Mouse (Mus musculus): ENCODE measurements around the gene M6pr. TPM values are rescaled to one million over a fixed set of nuclear protein-coding genes. Genes with fewer than 3 reads are reported as not detected.

Gene M6pr
- polyA plus RNA-seq, 1 experiment = 61.5 TPM

DNA sequence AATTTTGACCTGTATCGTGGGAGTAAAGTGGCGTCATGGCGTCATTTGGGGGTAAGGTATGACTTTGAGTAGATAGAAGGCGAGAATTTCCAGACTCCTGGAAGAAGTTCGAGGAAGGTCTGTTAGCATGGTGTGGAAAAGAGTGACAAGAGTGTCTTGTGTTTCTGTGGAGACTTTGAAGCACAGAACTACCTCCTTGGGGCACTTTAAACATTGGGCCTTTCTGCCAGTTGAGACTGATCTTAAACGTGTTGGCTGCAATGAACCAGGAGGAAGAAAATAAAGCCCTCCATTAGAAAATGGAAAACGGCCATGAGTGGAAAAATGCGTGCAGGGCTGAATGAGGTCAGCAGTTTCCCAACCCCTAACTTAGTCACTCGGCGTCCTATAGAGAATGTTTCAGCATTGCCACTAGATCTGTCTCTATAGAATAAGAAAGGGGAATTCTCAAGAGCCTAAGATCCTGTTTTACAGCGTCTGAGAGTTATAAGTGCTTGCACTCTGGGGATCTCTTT lies 983 bp downstream of the M6pr start:
- Histone ChIP-seq H3K4me3 (ENCODE audit: insufficient read depth, low read depth, low read length) (peak overlapping the region; percentile 79), H3K27ac (replicated peaks; ENCODE audit: low read depth, low read length) (peak overlapping the region; percentile 51), H3K4me1 (ENCODE audit: control insufficient read depth, insufficient read depth, insufficient read length, low read length) (no peaks in the 10 kb centered on the region; the same call in 1 of the 2 replicates)

- H3K4me3 ChIP-seq (ENCODE audit: insufficient read depth, low read depth, low read length) = peak overlapping the region; percentile 79; the same call in 1 of the 2 replicates
- H3K4me1 ChIP-seq (ENCODE audit: control insufficient read depth, insufficient read depth, insufficient read length, low read length) = no peaks in the 10 kb centered on the region; the same call in 1 of the 2 replicates
- no peak overlapping the region for H3K27ac ChIP-seq (replicated peaks; ENCODE audit: low read depth, low read length)
These were observed 1.8 kb downstream of the M6pr start for GRCm38 (mm10) chr6:122310187-122310820.

- H3K4me1 ChIP-seq (ENCODE audit: control insufficient read depth, insufficient read depth, insufficient read length, low read length) = no peaks in the 10 kb centered on the region
- H3K27ac ChIP-seq (replicated peaks; ENCODE audit: low read depth, low read length) = no peak overlapping the region
- no peak overlapping the region for H3K4me3 ChIP-seq (ENCODE audit: insufficient read depth, low read depth, low read length)
These were observed 10.2 kb downstream of the M6pr start for GRCm38 (mm10) chr6:122318726-122319125.

DNA sequence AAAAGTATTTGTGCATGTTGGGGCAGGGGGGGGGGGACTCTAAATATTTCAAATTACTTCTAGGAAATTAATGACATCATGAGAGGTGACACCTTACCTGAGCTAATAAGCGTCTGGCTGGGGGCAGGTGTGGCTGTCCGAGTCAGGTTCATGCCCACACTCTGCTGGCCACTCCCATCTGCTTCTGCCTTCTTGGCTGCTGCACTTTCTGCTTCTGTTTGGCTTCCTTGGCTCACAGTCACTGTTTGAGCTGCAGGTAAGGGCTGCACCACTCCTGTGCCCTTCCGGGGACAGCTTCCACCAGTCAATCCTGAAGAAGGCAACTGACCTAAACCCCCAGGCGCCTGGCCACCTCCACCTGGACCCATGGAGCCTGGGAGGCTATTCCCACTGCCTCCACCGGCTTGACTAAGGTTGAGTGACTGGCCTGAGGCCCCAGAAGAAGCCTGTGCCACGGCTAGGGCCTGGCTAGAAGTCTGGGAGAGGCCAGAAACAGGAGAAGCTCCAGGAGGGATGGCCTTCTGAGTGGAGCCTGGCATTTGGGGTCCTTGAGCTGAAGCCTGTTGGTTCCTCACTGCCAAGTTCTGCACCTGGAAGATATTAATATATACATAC lies 16.9 kb downstream of the M6pr start:
- H3K27ac ChIP-seq (replicated peaks; ENCODE audit: low read depth, low read length) = no peak overlapping the region
- no peak overlapping the region for H3K4me3 ChIP-seq (ENCODE audit: insufficient read depth, low read depth, low read length)
- H3K4me1 ChIP-seq (ENCODE audit: control insufficient read depth, insufficient read depth, insufficient read length, low read length) = no peaks in the 10 kb centered on the region

GRCm38 (mm10) chr6:122333081-122333612 lies 24.6 kb downstream of the M6pr start:
- Histone ChIP-seq H3K4me3 (ENCODE audit: insufficient read depth, low read depth, low read length) (no peak overlapping the region), H3K4me1 (ENCODE audit: control insufficient read depth, insufficient read depth, insufficient read length, low read length) (no peaks in the 10 kb centered on the region), H3K27ac (replicated peaks; ENCODE audit: low read depth, low read length) (no peak overlapping the region)

DNA sequence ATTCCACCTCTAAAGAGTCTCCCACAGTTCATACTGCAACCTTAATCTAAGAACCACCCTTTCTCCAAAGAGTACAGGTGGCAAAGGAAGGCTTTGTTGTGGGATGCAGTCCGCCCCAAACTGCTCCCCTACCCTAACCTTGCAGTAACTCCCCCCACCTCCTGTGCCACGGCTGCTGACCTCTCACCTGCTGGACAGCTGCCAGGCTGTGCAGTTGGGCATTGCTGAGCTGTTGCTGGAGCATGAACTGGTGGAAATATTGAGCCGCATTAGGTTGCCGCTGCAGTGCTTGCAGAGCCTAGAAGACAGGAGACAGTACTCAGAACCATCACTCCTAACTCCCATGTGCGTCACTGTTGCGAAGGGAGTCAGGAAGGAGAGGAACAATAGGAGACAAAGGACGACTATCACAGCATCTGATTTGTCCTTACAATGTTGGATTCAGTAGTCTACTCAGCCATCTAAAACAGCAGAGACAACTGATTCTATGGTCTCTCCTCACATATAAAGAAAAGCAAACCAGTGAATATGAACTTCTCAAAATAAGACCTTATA lies 26.3 kb downstream of the M6pr start:
- H3K4me1 ChIP-seq (ENCODE audit: control insufficient read depth, insufficient read depth, insufficient read length, low read length) = no peaks in the 10 kb centered on the region
- H3K27ac ChIP-seq (replicated peaks; ENCODE audit: low read depth, low read length) = no peak overlapping the region
- no peak overlapping the region for H3K4me3 ChIP-seq (ENCODE audit: insufficient read depth, low read depth, low read length)

GRCm38 (mm10) chr6:122337546-122337945 lies 29.0 kb downstream of the M6pr start:
- Histone ChIP-seq H3K4me3 (ENCODE audit: insufficient read depth, low read depth, low read length) (no peak overlapping the region), H3K27ac (replicated peaks; ENCODE audit: low read depth, low read length) (no peak overlapping the region), H3K4me1 (ENCODE audit: control insufficient read depth, insufficient read depth, insufficient read length, low read length) (no peaks in the 10 kb centered on the region)

- Histone ChIP-seq H3K4me3 (ENCODE audit: insufficient read depth, low read depth, low read length) (peak overlapping the region; percentile 91), H3K4me1 (ENCODE audit: control insufficient read depth, insufficient read depth, insufficient read length, low read length) (no peaks in the 10 kb centered on the region), H3K27ac (replicated peaks; ENCODE audit: low read depth, low read length) (no peak overlapping the region)
These were observed 30.6 kb downstream of the M6pr start for GRCm38 (mm10) chr6:122339047-122339647.

- no peaks in the 10 kb centered on the region for H3K4me1 ChIP-seq (ENCODE audit: control insufficient read depth, insufficient read depth, insufficient read length, low read length)
- H3K4me3 ChIP-seq (ENCODE audit: insufficient read depth, low read depth, low read length) = peak overlapping the region; percentile 99
- H3K27ac ChIP-seq (replicated peaks; ENCODE audit: low read depth, low read length) = peak overlapping the region; percentile 85
These were observed 31.3 kb downstream of the M6pr start for GRCm38 (mm10) chr6:122339648-122340341.

DNA sequence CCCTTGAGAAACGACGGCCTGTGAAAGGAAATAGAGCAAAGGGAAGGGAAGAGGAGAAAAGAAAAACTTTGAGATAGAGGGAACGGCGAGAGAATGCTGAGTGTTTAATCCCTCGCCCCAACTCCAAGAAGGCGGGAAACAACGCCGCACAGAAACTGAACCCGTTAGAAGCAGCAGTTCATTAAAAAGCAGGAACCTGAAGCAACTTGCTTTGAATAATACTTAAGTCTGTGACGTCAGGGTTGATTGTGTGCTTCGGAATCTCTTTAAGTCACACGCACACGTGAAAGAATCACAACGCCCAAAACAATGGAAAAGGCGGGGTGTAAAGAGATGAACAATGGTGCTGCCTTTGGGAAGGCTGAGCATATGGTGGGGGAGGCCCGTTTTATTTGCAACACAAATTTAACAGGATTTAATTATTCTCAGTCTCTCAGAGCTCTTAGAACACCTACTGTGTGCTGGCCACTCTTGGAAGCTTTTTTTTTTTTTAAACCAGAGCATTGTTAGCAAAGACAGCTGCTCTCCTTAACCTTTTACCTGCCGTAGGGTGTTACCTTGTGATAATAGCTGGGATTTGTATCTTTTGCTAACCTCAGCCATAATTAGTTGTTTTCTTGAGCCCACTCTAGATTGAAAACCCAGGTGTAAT lies 32.0 kb downstream of the M6pr start, which contains the start of gene Phc1:
Phc1 (minus strand) TSS at position 213 of the 652 bp plus-strand sequence.
- H3K4me3 ChIP-seq (ENCODE audit: insufficient read depth, low read depth, low read length) = peak within 1 kb of the TSS; percentile 99
- H3K27ac ChIP-seq (replicated peaks; ENCODE audit: low read depth, low read length) = peak within 1 kb of the TSS; percentile 85
- no peaks in the 10 kb centered on the region for H3K4me1 ChIP-seq (ENCODE audit: control insufficient read depth, insufficient read depth, insufficient read length, low read length)

DNA sequence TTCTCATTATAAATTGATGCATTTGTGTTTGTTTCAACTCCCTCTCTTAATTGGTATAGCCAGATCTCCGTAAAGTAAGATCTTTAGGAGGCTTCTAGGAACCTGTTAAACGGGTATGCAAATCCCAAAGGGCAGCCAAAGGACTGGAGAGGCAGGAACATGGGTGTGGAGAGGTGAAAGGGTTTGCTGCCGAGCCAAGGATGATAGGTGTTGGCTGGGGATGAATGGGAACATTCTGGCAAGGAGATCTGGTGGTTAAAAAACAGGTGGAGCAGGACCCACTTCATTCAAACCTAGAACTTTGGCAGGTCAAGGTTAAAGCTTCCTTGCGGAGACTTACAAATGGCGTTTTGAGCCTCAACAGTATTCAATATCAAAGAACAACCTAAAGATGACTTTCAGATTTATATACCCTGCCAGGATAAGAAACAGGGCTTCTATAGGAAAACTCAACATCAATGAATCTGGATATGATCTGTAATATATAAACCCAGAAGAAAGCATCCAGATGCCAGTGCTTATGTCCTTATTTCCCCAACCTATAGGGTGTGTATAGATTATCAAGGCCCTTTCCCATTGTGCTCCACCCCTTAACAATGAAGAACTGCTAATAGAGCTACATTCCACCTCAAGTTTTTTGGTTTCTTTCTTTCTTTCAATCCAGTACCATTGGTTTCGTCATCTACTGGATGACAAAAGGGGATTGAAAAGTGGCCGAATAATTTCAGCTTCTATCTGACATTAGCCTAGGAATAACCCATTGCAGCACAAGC lies 32.7 kb downstream of the M6pr start:
- H3K27ac ChIP-seq (replicated peaks; ENCODE audit: low read depth, low read length) = no peak overlapping the region
- no peak overlapping the region for H3K4me3 ChIP-seq (ENCODE audit: insufficient read depth, low read depth, low read length)

GRCm38 (mm10) chr6:122342125-122342524 lies 33.6 kb downstream of the M6pr start:
- no peak overlapping the region for H3K27ac ChIP-seq (replicated peaks; ENCODE audit: low read depth, low read length)
- H3K4me3 ChIP-seq (ENCODE audit: insufficient read depth, low read depth, low read length) = no peak overlapping the region
- H3K4me1 ChIP-seq (ENCODE audit: control insufficient read depth, insufficient read depth, insufficient read length, low read length) = no peaks in the 10 kb centered on the region

More for the DNA sequence above, 32.7 kb downstream of the M6pr start:
- no peaks in the 10 kb centered on the region for H3K4me1 ChIP-seq (ENCODE audit: control insufficient read depth, insufficient read depth, insufficient read length, low read length)

DNA sequence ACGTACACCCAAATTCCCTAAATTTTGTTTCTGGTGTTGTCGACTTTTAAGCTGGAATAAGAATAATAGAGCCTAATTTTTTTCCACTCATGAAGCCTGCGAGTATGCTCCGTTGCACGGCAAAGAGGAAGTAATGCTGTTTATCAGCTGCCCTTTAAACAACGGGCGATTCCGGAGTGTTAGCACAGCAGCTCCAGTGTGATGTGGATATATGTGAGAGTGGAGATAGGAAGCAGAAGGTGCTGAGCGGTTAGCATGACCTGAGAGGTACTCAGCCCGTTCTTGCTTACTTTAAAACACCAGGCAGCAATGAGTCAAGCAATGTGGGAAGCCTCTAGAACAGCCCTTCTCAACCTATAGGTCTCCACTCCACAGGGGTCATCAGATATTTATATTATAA lies 35.2 kb downstream of the M6pr start:
- Histone ChIP-seq H3K27ac (replicated peaks; ENCODE audit: low read depth, low read length) (no peak overlapping the region), H3K4me3 (ENCODE audit: insufficient read depth, low read depth, low read length) (no peak overlapping the region), H3K4me1 (ENCODE audit: control insufficient read depth, insufficient read depth, insufficient read length, low read length) (no peaks in the 10 kb centered on the region)
